Mouse (Mus musculus) embryo, embryonic 10 days (tissue): ENCODE results near the gene Mapk12.

Source experiments
- DNase-seq: peaks from one replicate; pipeline ENCODE4 v3.0.0-alpha.2; 2015; ENCODE audit warnings: low spot score

Mapk12 gene

GRCm38 (mm10) chr15:89140659-89141252, at the start of gene Mapk12:
TSS of gene Mapk12 (minus strand) at chr15:89140703.
- peak; percentile 82 for DNase-seq

GRCm38 (mm10) chr15:89184937-89185227, 44.4 kb upstream of the Mapk12 start:
- DNase-seq: no peak

- DNase-seq: no peak
These were observed 43.8 kb upstream of the Mapk12 start for GRCm38 (mm10) chr15:89184141-89184936.

- no peak for DNase-seq
These were observed 42.3 kb upstream of the Mapk12 start for GRCm38 (mm10) chr15:89182842-89183241.

GRCm38 (mm10) chr15:89182328-89182741, 41.8 kb upstream of the Mapk12 start:
- DNase-seq: peak; percentile 63

- DNase-seq: no peak
These were observed 41.2 kb upstream of the Mapk12 start for GRCm38 (mm10) chr15:89181561-89182270.

- peak; percentile 90 for DNase-seq
These were observed 40.2 kb upstream of the Mapk12 start, which contains the start of gene Plxnb2 for GRCm38 (mm10) chr15:89180571-89181229. TSS of gene Plxnb2 (minus strand) at chr15:89180788.

- no peak for DNase-seq
These were observed 39.6 kb upstream of the Mapk12 start for GRCm38 (mm10) chr15:89180081-89180541.

- DNase-seq: no peak
These were observed 39.1 kb upstream of the Mapk12 start for GRCm38 (mm10) chr15:89179630-89179964.

- peak; percentile 73 for DNase-seq
These were observed 38.6 kb upstream of the Mapk12 start for GRCm38 (mm10) chr15:89178954-89179629.

GRCm38 (mm10) chr15:89178260-89178860, 37.9 kb upstream of the Mapk12 start:
- DNase-seq: no peak

GRCm38 (mm10) chr15:89177576-89178259, 37.2 kb upstream of the Mapk12 start:
- DNase-seq: no peak

- peak; percentile 54 for DNase-seq
These were observed 36.6 kb upstream of the Mapk12 start for GRCm38 (mm10) chr15:89177121-89177520.

- DNase-seq: no peak
These were observed 35.1 kb upstream of the Mapk12 start for GRCm38 (mm10) chr15:89175411-89176155.

GRCm38 (mm10) chr15:89174889-89175339, 34.4 kb upstream of the Mapk12 start:
- DNase-seq: no peak

- DNase-seq: peak; percentile 90
These were observed 33.4 kb upstream of the Mapk12 start for GRCm38 (mm10) chr15:89173906-89174214.

- DNase-seq: peak; percentile 69
These were observed 32.8 kb upstream of the Mapk12 start for GRCm38 (mm10) chr15:89173024-89173905.

GRCm38 (mm10) chr15:89172276-89172935, 31.9 kb upstream of the Mapk12 start:
- no peak for DNase-seq
